Mouse (Mus musculus) lung, postnatal 25 days (tissue): ENCODE data around the gene Gm5244.

ENCODE experiments used
- DNase-seq: peaks from one replicate; pipeline ENCODE4 v3.0.0; 2022; ENCODE audit warnings: low spot score

The Gm5244 gene

DNA sequence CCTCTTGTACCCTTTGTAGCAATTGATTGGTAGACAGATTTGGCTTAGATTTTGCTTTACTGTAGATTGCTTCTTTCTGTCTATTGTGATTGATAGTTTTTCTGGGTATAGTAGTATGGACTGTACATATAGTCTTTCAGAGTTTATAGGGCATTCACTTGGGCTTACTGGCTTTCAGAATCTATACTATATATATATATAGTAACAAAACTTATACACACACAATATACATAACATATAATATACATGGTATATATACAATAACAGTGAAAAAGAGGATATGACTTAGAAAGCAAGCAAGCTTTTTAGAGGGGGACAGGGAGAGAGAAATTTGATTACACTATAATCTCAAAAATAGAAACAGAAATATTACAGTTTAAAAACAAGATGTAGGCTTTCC lies at the start of gene Gm5244:
Gene Gm5244 (plus strand): TSS at position 301 of the 400 bp plus-strand sequence.
- no peak for DNase-seq

DNA sequence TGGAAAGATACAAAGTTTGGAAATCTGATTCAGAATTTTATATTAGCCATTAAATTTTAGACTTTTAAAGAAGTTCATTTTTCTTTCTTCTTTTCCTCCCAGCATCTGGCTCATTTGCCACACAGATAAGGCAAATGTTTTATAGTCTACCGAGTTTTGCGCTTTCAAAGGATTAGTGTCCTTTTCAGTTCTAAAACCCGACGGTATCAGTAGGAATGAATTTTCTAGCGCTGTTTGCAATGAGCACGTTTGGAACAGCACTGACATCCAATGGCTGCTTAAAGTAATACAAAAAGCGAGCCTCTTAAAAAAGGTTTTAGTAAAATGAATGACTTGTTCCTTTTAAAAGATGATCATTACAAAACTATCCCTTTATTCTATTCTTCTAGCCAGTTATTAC lies 49.4 kb upstream of the Gm5244 start:
- DNase-seq = peak; percentile 29

DNA sequence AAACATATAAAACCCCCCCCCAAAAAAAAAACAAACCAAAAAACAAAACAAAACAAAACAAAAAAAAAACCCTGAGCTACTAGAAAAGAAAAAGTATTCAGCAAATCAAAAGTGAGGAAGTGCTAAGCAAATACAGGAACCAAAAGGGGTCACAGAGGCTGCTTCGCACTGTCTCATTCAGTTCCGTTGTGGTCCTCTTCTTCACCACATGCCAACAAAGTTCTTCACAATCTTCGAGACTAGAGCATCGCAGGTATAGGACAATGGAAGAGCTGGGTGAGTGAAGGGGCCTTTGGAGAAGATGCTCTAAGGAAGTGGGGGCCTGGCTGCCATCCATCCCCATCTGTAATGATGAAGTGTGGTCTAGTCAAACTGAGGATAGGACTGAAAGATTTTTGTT lies 48.1 kb upstream of the Gm5244 start:
- DNase-seq = peak; percentile 39

DNA sequence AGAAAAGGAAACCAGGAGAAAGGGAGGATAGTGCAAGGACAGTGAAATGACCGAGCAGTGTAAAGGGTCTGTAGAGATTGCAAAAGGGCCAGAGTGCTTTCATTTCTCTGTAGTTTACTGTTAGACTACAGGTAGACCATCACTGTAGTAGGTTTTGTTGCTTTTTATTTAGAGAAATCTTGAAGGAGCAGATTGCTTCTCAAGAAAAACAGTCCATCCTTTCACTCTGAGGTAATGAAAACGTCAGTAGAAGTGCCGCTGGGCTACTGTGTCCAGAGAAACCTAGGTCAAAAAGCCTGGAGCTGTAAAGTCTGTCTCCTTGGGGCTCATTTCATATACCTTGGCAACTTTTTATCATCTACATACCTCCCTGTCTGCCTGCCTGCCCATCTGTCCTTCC lies 47.4 kb upstream of the Gm5244 start:
- DNase-seq = no peak

DNA sequence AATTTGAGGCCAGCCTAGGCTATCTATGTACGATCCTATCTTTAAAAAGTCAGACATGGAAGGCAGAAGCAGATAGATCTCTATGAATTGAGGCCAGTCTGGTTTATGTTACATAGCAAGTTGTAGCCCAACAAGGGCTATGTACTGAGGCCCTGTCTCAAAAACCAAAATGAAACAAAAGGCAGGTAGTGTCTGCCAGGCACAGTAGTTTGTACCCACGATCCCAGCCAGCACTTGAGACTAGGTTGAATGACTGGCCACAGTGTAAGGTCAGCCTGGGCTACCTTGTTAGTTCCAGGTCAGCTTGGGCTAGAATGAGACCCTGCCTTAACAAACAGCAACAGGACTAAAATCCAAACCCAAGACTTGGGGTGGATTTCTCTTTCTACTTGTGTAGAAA lies 45.9 kb upstream of the Gm5244 start:
- DNase-seq = no peak

DNA sequence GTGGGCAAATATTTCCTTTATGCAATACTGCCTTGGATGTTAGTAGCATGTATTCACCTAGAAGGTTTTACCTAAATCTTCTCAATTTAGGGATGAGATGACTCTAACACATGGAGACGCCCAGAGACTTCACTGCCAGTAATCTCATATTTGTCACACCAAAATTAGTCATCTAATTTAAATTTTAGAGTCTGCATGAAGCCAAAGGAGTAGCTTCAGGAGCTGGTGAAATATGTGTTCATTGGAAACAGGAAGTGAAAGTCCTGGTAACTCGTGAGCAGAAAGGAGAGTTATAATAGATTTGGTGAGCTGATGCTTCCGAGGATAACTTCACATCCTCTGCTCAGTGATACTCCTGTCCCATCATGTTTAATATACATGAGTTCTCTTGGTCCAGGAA lies 45.4 kb upstream of the Gm5244 start:
- peak; percentile 32 for DNase-seq

DNA sequence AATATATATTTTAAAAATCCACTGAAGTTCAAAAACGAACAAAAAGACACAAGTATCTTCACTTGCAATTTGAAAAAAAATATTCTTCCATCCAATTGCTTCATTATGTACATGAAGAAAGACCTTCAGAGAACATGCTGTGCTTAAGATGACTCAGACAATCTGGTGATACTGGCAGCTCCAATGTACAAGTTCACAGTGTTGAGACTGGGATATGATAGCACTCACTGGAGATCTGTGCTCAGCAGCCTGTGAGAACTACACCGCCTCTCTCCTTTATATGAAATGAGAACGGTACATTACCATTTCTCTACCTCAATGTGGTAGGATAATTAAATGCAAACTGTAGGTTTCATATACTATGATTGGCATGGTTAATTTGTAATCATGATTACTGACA lies 43.7 kb upstream of the Gm5244 start:
- no peak for DNase-seq

DNA sequence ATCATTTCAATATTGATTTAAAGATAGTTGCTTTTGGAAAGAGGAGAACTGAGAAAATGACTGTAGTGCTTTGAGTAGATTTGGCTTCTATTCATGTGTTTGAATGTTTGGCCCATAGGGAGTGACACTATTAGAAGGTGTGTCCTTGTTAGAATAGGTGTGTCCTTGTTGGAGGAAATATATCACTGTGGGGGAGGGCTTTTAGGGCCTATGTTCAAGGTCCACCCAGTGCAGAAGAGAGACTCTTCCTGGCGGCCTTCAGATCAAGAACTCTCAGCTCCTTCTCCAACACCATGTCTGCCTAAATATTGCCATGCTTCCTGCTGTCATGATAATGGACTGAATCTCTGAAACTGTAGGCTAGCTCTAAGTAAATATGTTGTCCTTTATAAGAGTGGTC lies 42.2 kb upstream of the Gm5244 start:
- DNase-seq = no peak

DNA sequence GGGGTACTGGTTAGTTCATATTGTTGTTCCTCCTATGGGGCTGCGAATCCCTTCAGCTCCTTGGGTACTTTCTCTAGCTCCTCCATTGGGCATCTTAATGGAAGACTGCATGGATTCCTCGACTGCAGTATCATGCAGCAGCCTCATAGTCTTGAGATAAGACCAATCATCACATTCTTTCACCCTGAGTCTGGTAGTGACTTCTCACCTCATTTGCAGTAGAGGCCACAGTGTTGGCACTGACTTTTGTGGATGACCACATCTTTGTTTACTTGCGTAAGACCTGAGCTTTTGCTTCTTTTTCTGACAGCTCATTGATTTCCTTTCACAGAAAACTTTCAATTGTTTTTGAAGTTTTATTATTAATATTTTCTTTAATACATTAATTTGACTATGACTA lies 40.8 kb upstream of the Gm5244 start:
- DNase-seq = no peak

DNA sequence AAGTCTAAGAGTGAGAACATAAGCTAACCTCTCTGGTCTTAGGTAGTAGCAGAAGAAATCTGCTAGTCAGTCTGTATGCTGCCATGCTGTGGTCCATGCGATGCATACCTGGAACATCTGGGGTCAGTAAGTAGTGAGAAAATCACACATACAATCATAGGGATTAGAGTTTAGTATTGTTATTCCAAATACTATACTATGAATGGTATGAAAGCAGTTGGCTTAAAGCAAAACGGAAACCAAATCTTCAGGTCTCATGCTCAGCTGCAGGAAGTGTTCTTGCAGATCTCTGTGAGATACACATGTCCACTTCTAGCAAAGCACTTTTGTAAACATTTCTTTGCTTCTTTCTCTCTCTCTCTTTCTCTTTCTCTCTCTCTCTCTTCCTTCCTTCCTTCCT lies 40.3 kb upstream of the Gm5244 start:
- no peak for DNase-seq

DNA sequence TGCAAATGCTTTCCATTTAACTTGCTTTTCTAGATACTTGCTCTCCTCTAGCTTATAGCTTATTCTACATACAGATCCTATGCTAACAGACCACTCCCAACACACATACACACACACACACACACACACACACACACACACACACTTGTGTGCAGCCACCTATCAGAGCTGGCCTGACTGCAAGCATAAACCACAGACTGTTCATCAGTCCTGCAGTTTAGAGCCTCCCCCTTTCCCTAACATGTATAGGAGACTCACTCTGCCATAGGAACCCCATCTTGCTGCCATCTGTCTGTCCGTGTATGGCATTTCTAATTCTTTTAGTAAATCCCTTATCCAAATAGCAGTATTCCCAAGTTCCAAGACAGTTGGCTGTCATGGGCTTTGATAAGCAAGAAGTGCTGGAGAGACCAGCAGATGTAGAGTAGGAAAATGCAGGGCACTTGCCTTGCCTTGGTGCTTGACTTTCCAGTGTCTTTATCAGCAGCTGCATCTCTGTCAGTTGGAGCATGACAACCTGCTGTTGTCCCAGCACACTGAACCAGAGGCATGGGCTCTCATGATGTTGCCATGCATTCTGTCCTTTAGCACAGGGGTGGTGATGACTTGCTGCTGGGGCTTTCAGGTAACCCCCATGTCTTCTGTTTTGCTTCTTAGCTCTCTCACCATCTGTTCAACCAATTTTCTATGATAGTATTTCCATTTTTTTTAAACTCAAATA lies 33.7 kb upstream of the Gm5244 start:
- no peak for DNase-seq

DNA sequence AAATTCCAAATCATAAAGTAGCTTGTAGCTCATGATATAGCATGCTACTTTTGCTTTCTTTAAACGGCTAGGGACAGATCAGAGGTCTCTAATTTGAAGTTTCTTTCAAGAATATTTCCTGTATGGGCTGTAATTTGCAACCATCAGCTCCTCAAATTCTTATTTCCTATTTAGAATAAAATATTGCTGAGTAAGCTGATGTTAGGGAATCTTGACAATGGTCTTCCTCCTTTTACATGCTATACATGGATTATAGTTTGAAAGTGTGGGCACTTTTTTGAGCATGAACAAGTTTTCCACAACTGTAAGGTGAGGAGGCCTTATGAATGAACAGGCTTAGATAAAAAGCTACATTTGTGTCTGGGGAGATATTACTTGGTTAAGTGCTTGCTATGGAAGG lies 32.6 kb upstream of the Gm5244 start:
- DNase-seq = no peak

DNA sequence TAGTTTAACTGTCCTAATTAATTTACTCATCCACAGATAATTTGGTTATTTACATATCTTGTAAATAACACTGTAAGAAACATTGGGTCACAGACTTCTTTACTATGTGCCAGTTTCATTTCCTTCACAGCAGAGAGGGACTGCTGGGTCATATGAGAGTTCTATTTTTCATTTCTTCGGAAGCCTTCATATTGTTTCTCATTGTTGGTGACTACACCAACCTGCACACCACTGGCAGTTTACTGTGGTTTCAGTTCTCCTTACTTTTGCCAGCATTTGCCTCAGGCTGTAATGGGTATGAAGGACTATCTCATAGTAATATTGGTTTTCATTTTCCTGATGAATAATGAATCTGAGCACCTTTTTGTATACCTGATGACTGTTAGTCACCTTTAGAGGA lies 28.0 kb upstream of the Gm5244 start:
- no peak for DNase-seq

DNA sequence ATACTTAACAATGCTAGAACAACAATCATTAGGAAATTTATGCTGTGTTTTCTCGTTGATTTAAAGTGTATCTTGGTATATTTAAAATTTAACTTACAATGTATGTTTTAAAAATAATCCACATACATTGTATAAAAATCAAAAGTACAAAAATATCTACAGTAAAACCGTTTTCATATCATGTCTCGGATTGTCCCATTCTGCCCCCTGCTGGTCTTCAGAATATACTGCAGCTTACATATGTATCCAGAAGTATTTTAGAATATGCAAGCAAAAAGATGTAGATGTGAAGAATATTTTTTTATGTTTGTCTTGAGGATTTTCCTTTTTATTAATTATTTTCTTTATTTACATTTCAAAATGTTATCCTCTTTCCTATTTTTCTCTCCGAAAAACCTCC lies 26.1 kb upstream of the Gm5244 start:
- no peak for DNase-seq

DNA sequence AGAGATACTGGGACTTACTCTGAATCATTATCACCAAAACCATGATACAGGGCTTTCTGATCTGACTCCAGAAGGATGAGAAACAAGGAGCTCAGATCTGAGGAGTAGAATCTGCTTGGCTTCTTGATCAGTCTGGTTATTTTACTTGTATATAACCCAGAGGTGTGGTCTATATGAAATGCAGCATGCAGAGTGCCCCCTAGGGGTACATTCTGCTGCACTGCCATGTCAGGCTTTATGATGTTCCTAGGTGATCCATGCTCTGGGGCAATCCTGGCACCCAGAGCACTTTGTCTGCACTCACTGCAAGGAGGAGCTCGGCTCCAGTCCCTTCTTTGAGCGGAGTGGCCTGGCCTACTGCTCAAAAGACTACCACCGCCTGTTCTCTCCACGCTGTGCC lies 21.9 kb upstream of the Gm5244 start:
- DNase-seq = no peak

DNA sequence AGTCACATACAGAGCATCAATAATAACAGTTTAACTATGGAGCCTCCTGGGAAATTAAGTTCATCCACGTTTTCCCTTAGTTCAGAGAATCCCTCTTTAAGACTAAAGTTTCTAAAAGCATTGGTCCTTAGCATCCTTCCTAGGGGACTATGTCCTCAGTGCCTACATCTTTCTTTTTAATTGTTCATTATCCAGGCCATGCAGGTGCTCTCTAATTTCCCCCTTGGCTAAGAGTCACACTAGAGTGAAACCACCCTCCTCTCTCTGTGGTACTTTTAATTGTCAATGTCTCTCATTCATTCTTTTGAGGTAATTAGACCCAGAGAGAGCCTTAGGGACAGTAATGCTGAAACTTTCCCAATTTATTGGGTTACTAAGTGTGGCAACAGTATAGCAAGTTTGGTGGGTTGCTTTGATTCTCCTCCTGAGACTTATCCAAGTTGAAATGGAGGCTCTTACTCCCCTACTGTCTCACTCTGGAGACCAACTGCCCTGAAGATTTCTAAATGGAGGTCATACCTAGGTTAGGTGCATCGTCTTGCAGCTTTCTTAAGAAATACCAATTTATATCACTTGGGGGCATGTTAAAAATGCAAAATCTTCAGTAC lies 15.6 kb upstream of the Gm5244 start:
- DNase-seq = no peak

DNA sequence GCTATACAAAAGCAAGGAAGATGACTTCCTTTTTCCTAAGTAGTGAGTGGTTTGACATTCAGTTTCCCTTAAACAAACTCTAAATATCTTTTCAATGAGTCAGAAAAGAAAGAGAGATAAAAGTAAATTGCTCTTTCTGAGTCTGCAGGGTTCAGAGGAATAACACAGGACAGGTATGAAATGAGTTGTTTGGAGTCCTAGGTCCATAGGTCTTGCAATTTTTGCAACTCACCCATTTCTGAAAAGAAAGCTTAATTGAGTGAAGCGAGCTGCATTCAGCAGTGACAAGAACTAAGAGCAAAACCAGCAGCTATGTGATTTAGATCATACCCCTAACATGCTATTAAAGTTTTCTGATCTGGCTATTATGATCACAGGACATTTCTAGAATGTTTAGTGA lies 14.9 kb upstream of the Gm5244 start:
- DNase-seq = no peak

DNA sequence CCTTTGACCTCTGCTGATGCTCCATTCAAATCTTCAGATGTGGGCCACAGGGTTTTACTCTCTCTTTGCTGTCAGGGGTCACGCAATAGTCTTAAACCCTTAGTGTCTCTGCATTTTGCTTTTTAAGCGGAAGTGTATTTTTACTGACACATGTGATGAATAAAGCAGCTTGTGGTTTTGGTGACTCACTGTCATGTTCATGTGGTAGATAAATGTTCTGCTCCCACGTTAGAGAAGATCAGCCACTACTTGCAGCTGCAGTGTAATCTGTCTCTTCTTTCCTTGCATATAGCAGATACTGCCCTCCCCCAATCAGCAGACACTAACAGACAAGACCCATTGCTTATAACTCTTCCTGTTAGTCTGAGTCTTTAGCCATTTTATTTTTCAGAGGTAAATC lies 12.9 kb upstream of the Gm5244 start:
- peak; percentile 26 for DNase-seq

DNA sequence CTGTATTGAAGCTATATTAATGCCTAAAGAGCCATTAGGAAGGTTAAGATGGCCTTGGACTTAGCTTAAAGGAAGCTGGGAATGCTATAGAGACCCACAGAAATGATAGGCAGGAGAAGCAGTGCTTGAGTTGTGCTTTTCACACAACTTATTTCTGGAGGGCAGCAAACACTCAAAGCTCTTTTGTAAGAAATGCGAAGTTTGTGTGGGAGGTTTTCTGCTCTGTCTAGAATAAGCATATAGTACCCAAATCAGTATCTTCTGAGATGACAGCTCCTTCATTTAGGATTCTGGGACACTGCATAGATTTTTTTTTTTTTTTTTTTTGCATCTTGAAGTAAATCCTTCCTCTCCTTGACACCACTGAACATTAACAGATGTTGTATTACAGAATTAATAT lies 8.0 kb upstream of the Gm5244 start:
- no peak for DNase-seq

DNA sequence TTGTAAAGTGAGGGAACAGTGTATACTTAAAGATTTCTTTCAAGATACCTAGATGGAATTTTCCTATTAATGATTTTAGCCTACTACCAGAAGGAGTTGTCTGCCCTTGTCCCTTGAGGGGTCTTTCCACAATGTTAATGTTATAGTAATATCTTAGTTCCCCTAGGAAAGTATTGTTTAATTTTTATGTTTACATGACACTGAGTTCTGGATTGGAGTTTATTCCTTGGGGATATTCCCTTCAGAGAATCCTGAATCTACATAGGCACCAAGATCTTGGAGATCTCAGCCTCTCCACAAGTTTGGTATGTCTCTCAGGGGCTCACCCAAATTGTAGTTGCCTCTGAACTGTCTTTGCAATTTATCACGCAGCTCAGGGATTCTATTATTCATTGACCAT lies 10.5 kb downstream of the Gm5244 start, which contains the start of gene Olfr1444:
Gene Olfr1444 (plus strand): TSS at position 301 of the 400 bp plus-strand sequence.
- no peak for DNase-seq

DNA sequence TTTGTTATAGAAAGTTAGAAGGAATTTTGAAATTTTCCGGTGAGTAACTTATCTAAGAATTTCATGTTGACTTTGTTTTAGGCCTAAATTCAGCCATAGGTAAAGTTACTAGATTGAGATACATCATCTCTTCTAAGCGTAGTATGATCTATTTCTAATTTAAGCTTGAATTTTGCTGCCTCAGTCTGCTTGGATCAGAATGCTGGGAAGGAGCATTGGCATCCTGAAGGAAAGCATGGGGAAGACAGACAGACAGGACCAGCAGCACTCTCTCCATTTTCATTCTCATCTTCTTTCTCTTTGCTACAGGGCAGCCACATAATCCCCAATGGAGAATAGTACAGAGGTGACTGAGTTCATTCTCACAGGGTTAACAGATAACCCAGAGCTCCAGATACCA lies 37.1 kb downstream of the Gm5244 start, which contains the start of gene Olfr1445:
Gene Olfr1445 (plus strand): TSS at position 301 of the 400 bp plus-strand sequence.
- no peak for DNase-seq

DNA sequence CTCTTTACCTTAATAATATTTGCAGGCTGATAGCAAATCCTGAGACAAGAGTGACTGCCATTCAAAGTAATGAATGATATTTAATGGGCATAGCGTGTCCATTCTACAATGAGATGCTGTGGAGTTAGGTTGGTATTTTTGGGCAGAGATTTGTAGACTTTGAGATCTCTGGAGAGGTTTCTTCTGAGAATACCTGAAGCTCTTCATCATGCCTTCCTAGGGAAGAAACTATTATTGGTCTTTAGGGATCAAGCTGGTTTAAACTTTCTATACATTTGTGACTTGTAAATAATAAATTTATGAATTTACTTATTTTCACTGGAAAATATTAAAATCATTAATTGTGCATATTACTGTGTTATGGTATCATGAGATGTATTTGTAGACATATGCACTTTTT lies 46.9 kb downstream of the Gm5244 start, which contains the start of gene Olfr1446:
Gene Olfr1446 (minus strand): TSS at position 101 of the 400 bp plus-strand sequence.
- DNase-seq = no peak
